Comparison of ENCODE assay signal across 16 mouse cellular contexts in the genomic region with DNA sequence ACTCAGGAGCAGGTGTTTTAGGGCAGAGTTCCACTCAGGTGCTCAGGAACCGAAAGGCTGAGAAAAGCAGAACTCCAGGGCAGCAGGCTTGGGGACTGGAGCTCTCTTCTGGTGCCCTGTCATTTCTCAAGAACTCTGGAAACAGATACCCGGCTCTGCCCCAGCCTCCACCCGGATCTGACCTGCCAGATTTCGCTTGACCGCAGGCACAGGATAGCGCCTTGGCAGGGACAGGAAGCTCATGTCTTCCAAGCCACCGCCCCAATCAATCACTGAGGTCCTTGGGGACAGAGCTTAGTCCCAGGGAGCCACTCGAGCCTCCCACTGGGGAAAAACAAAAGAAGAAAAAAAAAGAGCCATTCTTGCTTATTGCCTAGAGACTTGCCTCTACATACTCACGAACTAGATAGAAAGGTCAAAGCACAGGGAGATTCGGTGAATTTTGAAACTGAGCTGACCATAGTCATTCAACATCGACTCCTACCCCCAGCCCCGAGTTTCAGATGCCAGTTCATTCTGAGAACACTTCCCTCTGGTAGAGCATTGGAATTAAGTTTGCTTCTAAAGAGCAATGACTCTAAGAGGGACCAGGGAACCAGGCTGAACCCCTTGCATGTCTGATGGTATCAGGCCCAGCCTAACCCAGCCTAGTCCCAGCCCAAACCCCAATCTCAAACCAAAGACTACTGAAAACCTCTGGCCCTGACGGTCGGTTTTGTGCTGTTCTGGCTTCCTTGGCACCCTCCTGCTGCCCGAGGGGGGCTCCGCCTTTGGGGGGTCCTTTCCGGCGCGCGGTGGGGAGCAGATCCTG. TPM values are rescaled to one million over a fixed set of nuclear protein-coding genes. Genes with fewer than 3 reads are reported as not detected.
DNase-seq lines count a peak whose midpoint lies in the region; ATAC-seq and TF ChIP-seq lines count a peak whose summit lies in the region.
"Had no signal": no experiment of that assay in that cellular context is flagged by ENCODE, and none has a peak within 500 bp of the region (broad histone marks: within the 10 kb centered on the region; RNA-seq: fewer than 3 reads in every experiment).

No protein-coding gene starts in this region.

- peak overlapping the region; percentile 27 for H3K4me2 ChIP-seq in midbrain, embryonic 13.5 days (replicated peaks)
- H3K4me2 ChIP-seq: liver, embryonic 12.5 days; neural tube, embryonic 13.5 days had no signal

- ATAC-seq in midbrain, embryonic 13.5 days = no peak
- ATAC-seq: liver, embryonic 12.5 days had no signal

- no peak for TF ChIP-seq POLR2A in liver, adult 2 months (IDR thresholded peaks at IDR 0.05; ENCODE audit: extremely low read depth, insufficient read depth, low read length)
- no peak for TF ChIP-seq POLR2A in brain, embryonic 14.5 days (IDR thresholded peaks at IDR 0.05; ENCODE audit: borderline replicate concordance, extremely low read depth, insufficient read depth, insufficient read length, poor library complexity, severe bottlenecking)

- no peaks in the 10 kb centered on the region for H3K9me3 ChIP-seq in forebrain, embryonic 10.5 days
- no peaks in the 10 kb centered on the region for H3K9me3 ChIP-seq in midbrain, embryonic 13.5 days
- H3K9me3 ChIP-seq: liver, embryonic 12.5 days; neural tube, embryonic 13.5 days had no signal

- H3K4me3 ChIP-seq in liver, adult 2 months (ENCODE audit: insufficient read depth, low read depth, low read length) = no peak overlapping the region
- peak overlapping the region; percentile 21; the same call in 1 of the 2 replicates for H3K4me3 ChIP-seq in forebrain, embryonic 10.5 days
- H3K4me3 ChIP-seq in midbrain, embryonic 13.5 days (replicated peaks) = peak overlapping the region; percentile 25
- H3K4me3 ChIP-seq: liver, embryonic 12.5 days; neural tube, embryonic 13.5 days had no signal

- DNase-seq in liver, adult 2 months (ENCODE audit: extremely low read depth, low read depth, low spot score) = peak; percentile 29
- DNase-seq in liver (no peak), MN1 (ENCODE audit: low spot score) (no peak)
- peak; percentile 36 for DNase-seq in brain, embryonic 14.5 days (ENCODE audit: low read depth)
- no peak for DNase-seq in forebrain, embryonic 10.5 days (ENCODE audit: extremely low spot score, low spot score)
- no peak for DNase-seq in adrenal gland, adult 8-10 months
- DNase-seq in right cerebral cortex, postnatal 4 days = no peak
- DNase-seq: cerebellum, postnatal 25 days; thymus, postnatal 25 days had no signal

- 2% methylated on average over 20 of the region's 20 CpGs for WGBS in liver, adult 2 months
- under 1% methylated on average over 20 of the region's 20 CpGs for WGBS in forebrain, embryonic 10.5 days
- WGBS in midbrain, embryonic 13.5 days = 1% methylated on average over 20 of the region's 20 CpGs

- no peak overlapping the region for H3K27ac ChIP-seq in liver, adult 2 months (replicated peaks; ENCODE audit: insufficient read depth, low read depth, low read length)
- H3K27ac ChIP-seq in forebrain, embryonic 10.5 days = peak overlapping the region; percentile 40; the same call in 1 of the 2 replicates
- peak overlapping the region; percentile 60 for H3K27ac ChIP-seq in midbrain, embryonic 13.5 days
- H3K27ac ChIP-seq: liver, embryonic 12.5 days; macrophage; neural tube, embryonic 13.5 days had no signal

- TF ChIP-seq CTCF in liver, adult 2 months (IDR thresholded peaks at IDR 0.05; ENCODE audit: low read depth, low read length) = no peak
- no peak for TF ChIP-seq CTCF in brain, embryonic 14.5 days (IDR thresholded peaks at IDR 0.05; ENCODE audit: borderline replicate concordance, extremely low read depth, insufficient read depth, insufficient read length)

- H3K36me3 ChIP-seq in liver, adult 2 months (ENCODE audit: control insufficient read depth, insufficient read depth, low read length) = no peaks in the 10 kb centered on the region
- no peaks in the 10 kb centered on the region for H3K36me3 ChIP-seq in forebrain, embryonic 10.5 days (replicated peaks)
- no peaks in the 10 kb centered on the region for H3K36me3 ChIP-seq in midbrain, embryonic 13.5 days
- H3K36me3 ChIP-seq: liver, embryonic 12.5 days; neural tube, embryonic 13.5 days had no signal

- H3K79me2 ChIP-seq in liver, adult 2 months (ENCODE audit: control insufficient read depth, insufficient read depth, low read length) = no peaks in the 10 kb centered on the region

- 0 out of 2 replicates have a peak, but pooled peaks cover 3% of the 10 kb centered on the region for H3K4me1 ChIP-seq in liver, adult 2 months (ENCODE audit: control insufficient read depth, insufficient read depth, low read length)
- H3K4me1 ChIP-seq in forebrain, embryonic 10.5 days = peaks cover 61% of the 10 kb centered on the region
- peaks cover 12% of the 10 kb centered on the region for H3K4me1 ChIP-seq in midbrain, embryonic 13.5 days (replicated peaks)

- H3K27me3 ChIP-seq in liver, adult 2 months (ENCODE audit: control insufficient read depth, insufficient read depth, low read length) = peaks cover 51% of the 10 kb centered on the region
- peaks cover 100% of the 10 kb centered on the region for H3K27me3 ChIP-seq in forebrain, embryonic 10.5 days (ENCODE audit: poor library complexity, severe bottlenecking)
- peaks cover 97% of the 10 kb centered on the region for H3K27me3 ChIP-seq in midbrain, embryonic 13.5 days

- H3K9ac ChIP-seq in liver, adult 2 months (ENCODE audit: low read depth, low read length) = no peak overlapping the region
- peak overlapping the region; percentile 28; the same call in 1 of the 2 replicates for H3K9ac ChIP-seq in midbrain, embryonic 13.5 days (replicated peaks)
- H3K9ac ChIP-seq: liver, embryonic 12.5 days; neural tube, embryonic 13.5 days had no signal

RNA-seq across cellular contexts. Expression of a gene that starts 6.5 kb away (rescaled TPM):
- total RNA-seq in liver, adult 2 months (2014; rRNA removed) = not detected in 2 replicates
- polyA plus RNA-seq in liver, adult 2 months (2012; rRNA removed) = not detected in 2 replicates
- 93.3 and 265 TPM in 2 replicates for polyA plus RNA-seq in brain, embryonic 14.5 days (2012; rRNA removed)
- 32.5 and 32.9 TPM in 2 replicates for polyA plus RNA-seq in forebrain, embryonic 10.5 days (2016; fragmentation: Nextera tagmentation; extraction: Ambion mirVana)
- polyA plus RNA-seq in midbrain, embryonic 13.5 days (2015; fragmentation: Nextera tagmentation; extraction: Ambion mirVana) = 53.6 and 56.4 TPM in 2 replicates
- under 1 TPM; 0.24 to 0.61 (median 0.42) TPM for total RNA-seq in adrenal gland, adult 8-10 months (2022)
- polyA plus RNA-seq: heart, postnatal 0 days; kidney, embryonic 14.5 days; macrophage had no signal

RNA-seq across cellular contexts. Expression of a gene that starts 12.1 kb away (rescaled TPM):
- total RNA-seq in liver, adult 2 months (2014; rRNA removed) = not detected in 2 replicates
- not detected in 2 replicates for polyA plus RNA-seq in liver, adult 2 months (2012; rRNA removed)
- polyA plus RNA-seq in brain, embryonic 14.5 days (2012; rRNA removed) = 32.8 and 48.3 TPM in 2 replicates
- polyA plus RNA-seq in forebrain, embryonic 10.5 days (2016; fragmentation: Nextera tagmentation; extraction: Ambion mirVana) = 15.5 and 17.8 TPM in 2 replicates
- polyA plus RNA-seq in midbrain, embryonic 13.5 days (2015; fragmentation: Nextera tagmentation; extraction: Ambion mirVana) = 10.5 and 14.6 TPM in 2 replicates
- under 1 TPM; 0.17 to 0.38 (median 0.19) TPM for total RNA-seq in adrenal gland, adult 8-10 months (2022)
- polyA plus RNA-seq: heart, postnatal 0 days; kidney, embryonic 14.5 days; macrophage; spleen, adult 2 months had no signal

Comparison
In these comparisons a context has a peak if more than half of its experiments do, and no peak if none do; other contexts are left out.
1. DNase-seq: peak in liver, adult 2 months (single experiment) and brain, embryonic 14.5 days (single experiment); none in liver (single experiment), forebrain, embryonic 10.5 days (single experiment), adrenal gland, adult 8-10 months (single experiment), right cerebral cortex, postnatal 4 days (single experiment) and MN1 (single experiment).
2. RNA of a gene that starts 6.5 kb away (polyA plus RNA-seq): 93.3 to 265 TPM in brain, embryonic 14.5 days, 53.6 to 56.4 TPM in midbrain, embryonic 13.5 days and 32.5 to 32.9 TPM in forebrain, embryonic 10.5 days; not detected in liver, adult 2 months; every median in the first group is over 10 times any median in the second.
3. RNA of a gene that starts 12.1 kb away (polyA plus RNA-seq): 32.8 to 48.3 TPM in brain, embryonic 14.5 days, 15.5 to 17.8 TPM in forebrain, embryonic 10.5 days and 10.5 to 14.6 TPM in midbrain, embryonic 13.5 days; not detected in liver, adult 2 months; every median in the first group is over 10 times any median in the second.